Mouse (Mus musculus): Measurements from ENCODE around the gene Sap25.
"Not testable (repeated sequence)": the region's sequence is repeated elsewhere in the genome, so short reads cannot be mapped to it uniquely, and the experiment has no call there.

The Sap25 gene

DNA sequence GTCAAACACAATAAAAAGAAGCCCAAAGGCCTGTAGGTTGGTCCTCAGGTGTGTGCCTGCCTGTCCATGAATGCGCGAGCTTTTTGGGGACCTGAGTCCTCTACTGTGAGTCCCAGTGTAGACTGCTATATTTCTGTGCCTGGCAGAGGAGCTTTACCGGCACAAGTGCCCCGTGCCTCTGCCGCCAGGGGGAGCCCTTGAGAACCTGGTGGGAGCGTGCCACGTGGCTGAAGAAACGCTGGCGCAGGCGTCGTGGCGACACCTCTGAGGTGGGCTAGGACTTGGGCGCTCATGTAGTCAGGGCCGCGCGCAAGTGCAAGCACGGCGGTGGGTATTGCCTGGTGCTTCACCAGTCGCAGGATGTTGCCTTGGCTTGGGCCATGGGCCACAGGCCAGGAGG lies at the start of gene Sap25:
Sap25 (plus strand) TSS at position 281 of the 400 bp plus-strand sequence.
- no peak for DNase-seq (ENCODE audit: low spot score)

DNA sequence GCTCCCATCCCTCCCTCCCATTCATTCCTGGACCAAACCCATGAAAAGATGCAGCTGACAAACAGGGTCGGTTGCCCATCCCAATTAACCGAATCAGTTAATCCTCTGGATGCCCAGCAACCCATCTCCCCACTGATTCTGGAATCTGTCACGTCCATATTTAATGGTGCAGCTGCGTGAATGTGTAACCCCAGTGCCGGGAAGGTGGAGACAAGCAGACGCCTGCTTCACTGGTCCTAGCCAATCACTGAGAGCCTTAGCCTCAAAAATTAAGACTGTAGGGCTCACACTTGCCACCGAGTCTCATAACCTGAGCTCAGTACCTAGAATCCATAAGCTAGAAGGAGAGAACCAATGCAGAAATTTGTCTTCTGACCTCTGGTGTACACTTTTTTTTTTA lies 45.2 kb upstream of the Sap25 start:
- DNase-seq (ENCODE audit: low spot score): no peak

DNA sequence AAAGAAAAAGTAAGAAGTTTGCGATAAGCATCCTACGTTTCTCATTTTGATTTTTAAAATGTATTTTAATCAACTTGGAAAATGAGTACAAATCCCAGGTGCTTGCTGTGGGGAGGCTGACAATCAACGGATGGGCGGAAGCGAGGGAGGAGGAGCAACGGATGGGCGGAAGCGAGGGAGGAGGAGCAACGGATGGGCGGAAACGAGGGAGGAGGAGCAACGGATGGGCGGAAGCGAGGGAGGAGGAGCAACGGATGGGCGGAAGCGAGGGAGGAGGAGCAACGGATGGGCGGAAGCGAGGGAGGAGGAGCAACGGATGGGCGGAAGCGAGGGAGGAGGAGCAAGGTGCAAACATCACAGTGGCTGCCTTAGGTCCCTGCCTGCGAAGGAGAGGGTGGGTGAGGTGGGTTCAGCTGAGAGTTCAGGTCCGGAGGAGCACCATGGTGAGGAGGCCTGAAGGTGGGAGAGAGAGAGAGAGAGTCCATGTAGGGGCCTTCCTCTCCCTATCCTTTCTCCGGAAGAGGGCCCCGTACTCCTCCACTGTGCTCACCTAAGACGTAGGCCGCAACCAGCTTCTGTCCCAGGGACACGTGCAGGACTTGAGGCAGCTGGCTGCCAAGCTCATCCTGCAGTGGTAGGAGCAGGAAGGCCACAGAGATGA lies 44.4 kb upstream of the Sap25 start:
- DNase-seq (ENCODE audit: low spot score): no peak

DNA sequence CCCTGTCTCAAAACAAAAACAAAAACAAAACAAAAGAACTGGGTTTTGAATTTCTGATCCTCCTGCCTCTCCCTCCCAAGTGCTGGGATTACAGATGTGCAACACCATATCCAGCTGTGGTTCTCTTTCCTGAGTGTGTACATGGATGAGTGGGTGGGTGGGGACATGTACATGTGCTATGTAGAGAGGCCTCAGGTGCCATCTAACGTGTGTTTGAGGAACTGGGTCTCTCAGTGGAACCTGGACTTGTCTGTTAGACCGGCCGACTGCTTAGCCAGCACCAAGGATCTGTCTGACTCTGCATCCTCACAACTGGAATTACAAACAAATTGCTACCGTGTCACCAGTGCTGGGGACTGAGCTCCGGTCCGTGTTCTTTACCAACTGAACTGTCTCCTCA lies 43.5 kb upstream of the Sap25 start:
- DNase-seq (ENCODE audit: low spot score): no peak

DNA sequence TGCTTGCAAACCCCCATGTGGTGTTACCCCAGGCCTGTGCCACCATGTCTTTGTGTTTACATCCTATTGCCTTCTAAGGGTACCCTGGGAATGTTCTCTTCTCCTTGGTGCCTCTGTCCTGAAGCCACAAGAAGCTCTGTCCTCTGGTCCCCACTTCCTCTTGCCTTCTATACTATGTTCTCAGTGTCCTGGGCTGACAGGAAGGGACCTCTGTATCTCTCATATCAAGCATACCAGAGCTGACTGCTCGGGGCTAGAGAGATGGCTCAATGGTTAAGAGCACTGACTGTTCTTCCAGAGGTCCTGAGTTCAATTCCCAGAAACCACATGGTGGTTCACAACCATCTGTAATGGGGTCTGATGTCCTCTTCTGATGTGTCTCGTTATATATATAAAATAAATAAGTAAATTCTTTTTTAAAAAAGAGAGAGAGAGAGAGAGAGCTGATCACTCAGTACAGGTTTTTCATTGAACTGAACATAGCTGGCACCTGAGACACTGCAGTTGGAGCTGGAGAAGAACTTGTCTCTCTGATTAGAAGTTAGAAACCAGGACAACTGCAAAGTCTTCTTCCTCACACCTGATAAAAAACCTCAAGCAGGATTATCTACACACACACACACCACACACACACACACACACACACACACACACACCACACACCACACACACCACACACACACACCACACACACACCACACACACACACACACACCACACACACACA lies 42.9 kb upstream of the Sap25 start:
- DNase-seq (ENCODE audit: low spot score): no peak

DNA sequence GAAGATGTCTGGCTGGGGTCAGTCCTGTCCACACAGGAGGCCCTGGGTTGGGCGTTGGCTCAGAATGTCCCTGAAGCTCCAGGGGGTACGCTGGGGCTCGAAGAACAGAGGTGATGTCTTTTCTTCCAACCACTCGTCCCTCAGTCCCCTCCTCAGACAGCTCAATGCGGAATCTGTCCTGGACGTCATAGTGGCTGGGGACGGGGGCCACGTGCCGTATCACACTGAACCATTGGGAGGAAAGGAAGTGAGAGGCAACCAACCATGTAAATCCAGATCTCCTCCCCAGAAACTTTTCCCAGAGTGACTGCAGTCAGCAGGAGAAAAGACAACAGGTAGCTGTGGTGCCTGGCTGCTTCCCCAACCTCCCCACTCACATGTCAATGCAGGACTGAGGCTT lies 41.5 kb upstream of the Sap25 start:
- no peak for DNase-seq (ENCODE audit: low spot score)

DNA sequence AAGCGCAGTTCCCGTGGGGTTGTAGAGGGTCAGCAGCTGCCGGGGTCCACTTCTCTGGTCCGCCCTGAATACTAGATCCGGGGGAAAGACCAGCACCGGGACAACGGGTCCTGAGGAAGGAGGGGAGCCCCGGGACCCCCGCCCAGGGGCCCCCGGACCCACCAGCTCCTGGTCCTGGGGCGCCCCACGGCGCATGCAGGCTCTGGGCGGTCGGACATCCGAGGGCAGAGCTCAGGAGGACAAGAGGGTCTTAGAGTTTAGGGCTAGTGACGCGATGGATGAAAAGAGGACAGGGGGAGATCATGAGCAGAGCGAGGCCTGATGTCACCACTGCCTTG lies 40.9 kb upstream of the Sap25 start:
- no peak for DNase-seq (ENCODE audit: low spot score)

DNA sequence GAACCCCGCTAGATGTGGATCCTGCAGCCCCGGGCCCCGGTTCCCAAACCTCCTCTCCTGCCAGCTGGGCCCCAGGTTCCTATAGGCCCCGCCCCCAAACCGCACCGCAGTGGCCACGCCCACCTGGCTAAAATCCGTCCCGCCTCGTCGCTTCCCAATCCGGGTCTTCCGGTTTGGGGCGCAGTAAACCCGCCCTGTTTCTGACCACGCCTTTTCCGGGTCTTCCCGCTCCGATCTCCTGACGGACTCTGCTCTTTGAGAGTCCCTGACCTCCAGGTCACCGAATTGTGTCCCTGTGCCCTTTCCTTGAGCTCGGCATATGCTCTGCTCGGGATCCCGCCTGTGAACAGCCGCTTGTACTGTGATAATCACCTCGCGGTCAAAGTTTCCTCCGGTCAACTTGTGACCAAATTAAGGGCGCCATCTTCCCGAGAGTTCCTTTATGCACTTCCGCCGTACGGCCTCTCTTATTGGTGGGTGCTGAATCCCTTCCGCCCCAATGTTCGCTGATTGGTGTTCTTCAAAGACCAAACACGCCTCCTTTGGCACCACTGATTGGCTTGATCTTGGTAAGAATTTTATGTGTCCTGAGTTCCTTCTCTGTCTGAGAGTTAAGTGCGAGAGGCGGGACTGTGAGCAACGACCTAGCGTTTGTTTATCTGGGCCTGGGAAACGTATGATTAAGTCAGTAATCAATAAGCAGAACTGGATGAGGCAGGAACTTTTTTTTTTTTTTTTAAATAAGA lies 40.3 kb upstream of the Sap25 start, which contains the start of gene Mospd3:
Mospd3 (minus strand) TSS at position 440 of the 746 bp plus-strand sequence.
- DNase-seq (ENCODE audit: low spot score): peak; percentile 96

DNA sequence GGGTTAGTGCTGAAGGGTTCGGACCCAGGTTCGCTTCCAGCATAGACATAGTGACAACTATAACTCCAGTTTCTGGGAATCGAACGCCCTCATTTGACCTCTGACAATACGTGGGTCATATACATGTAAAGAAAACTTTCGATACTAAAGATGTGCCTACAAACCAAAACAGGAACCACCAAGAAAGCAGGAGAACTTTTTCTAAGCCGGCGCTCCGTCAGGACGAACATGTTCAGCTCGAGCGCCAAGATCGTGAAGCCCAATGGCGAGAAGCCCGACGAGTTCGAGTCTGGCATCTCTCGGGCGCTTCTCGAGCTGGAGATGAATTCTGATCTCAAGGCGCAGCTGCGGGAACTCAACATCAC lies 39.8 kb upstream of the Sap25 start:
- no peak for DNase-seq (ENCODE audit: low spot score)

DNA sequence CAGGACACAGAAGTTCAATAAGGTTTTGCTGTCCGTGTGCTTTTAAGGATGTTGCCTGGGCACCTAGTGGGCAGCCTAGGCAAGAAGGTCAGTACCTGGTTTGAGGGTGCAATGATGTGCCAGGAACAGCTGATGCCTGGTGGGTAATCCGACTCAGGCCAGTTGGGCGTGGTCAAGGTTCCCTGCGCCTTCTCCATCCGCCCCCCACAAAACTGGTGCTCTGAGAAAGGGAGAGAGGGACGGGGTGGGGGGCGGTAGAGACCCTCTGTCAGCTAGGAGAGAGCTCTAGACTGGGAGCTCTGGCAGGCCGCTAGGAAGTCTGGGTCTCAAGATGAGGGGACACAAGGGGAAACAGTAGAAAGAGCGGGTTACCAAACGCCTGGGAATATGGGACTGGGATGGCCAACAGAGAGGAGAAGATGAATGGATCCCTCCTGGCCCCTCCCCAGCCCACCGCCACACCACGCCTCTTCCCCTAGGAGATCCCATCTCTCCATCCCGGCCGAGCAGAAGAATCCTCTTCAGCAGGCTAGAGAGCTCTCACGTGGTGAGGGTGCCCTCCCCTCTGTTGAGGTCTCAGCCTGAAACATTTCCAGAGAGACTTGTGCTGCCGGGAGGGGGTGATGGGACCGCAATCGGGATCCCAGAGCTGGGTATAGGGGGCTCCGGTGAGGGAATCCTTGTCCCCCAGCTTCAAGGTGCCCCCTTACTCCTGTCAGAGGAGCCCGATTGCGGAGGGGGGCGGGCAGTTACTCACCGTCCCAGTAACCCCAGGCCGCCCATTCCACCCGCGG lies 33.1 kb upstream of the Sap25 start:
- DNase-seq (ENCODE audit: low spot score): no peak

DNA sequence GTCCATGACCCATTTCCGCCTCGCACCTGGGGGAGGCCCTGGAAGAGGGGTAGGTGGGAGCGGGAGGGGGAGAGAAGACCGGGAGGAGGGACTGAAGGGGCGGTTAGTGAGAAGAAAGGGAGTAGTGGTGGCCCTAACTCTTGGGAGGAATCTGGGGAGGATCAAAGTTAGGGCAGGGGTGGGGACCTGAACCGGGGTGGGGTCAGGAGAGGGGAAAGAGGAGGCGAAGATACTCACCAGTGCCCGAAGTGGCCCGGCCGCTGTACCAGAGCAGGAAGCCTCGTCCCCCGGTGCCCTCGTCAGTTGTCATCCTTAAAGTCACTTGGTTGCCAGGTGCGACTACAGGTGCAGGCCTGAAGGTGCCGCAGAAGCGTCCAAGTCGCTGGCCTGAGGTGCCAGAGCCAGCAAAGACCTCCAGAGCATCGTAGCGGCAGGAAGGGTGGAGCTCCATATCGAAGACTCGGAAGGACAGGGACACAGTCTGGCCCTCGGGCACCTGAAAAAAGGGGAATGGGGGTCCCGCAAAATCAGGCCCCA lies 32.4 kb upstream of the Sap25 start:
- DNase-seq (ENCODE audit: low spot score): no peak

DNA sequence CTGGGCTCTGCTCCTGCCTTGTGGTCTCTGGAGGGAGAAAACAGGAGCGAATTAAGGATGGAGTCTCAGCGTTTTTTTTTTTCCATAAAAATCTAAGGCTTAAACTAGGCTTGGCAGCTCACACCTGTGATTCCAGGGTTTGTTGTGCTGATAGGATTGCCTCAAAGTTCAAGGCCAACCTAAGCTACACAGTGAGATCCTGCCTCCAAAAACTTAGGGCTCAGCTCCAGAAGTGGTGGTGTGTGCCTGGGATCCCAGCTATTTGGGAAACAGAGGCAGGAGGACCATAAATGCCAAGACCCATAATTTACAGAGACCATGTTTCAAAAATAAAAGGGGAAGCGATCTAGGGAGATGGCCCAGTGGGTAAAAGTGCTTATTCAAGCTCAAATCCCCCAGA lies 31.8 kb upstream of the Sap25 start:
- no peak for DNase-seq (ENCODE audit: low spot score)

DNA sequence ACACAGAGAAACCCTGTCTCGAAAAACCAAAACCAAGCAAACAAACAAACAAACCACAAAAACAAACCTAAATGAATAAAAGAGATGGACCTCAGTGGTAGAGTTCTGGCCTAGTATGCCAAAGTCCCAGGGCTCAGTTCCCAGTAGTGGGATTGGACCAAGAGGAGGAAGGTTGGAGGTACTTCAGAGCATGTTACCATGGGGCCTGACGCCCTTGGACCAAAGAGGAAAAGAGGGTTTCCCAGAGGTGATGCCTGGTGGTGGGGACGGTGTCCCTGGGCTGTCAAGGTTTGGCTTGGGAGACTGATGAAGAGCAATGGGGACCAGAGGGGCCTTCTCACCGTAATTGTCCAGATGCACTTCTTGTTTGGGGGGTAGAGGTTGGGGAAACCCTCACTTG lies 31.1 kb upstream of the Sap25 start:
- no peak for DNase-seq (ENCODE audit: low spot score)

DNA sequence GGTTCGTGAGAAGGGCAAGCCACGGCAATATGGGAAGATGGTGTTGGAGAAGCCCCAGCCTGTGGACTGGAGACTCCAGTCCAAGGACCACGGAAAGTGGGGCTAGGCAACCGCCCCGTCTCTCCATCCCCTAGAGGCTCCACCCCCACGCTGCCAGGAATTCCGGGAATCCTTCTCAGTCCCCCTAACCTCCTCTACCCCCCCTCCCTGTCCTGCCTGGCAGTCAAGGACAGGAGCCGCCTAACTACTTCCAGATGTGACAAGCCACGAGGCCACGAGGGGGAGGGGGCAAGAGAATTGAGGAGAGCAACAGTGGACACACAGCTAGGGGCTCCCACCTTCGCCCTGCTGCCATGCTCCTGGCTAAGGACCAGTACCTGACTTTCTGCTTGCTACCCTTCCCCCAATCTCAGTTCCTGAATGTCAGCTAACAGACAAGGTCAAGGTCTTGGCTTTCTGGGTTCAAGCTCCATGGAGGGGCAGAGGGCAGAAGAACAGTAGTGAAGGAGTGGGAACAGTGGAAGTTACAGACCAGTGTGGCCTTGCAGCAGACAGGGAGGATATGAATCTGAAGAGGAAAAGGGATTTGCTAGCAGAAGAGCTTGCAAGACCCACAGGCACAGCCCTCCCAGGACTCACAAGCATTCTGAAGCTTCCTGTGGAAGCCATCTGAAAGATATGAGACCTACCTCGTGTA lies 30.4 kb upstream of the Sap25 start:
- peak; percentile 81 for DNase-seq (ENCODE audit: low spot score)

DNA sequence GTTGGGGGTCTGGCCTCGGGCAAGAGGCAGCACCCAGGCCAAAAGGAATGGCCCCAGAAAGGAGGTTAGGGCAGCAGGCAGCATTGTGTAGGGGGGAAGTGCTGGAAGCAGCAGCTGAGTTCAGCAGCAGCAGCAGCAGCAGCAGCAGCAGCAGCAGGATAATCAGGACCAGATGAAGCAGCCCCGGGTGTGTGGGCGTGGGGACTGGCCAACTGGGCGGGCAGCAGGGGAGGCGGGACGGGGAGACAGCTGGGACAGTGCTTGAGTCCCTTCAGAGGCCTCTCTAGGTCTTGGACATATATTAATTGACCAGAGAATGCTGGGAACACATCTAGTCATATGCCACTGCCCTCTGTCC lies 29.9 kb upstream of the Sap25 start:
- peak; percentile 69 for DNase-seq (ENCODE audit: low spot score)

DNA sequence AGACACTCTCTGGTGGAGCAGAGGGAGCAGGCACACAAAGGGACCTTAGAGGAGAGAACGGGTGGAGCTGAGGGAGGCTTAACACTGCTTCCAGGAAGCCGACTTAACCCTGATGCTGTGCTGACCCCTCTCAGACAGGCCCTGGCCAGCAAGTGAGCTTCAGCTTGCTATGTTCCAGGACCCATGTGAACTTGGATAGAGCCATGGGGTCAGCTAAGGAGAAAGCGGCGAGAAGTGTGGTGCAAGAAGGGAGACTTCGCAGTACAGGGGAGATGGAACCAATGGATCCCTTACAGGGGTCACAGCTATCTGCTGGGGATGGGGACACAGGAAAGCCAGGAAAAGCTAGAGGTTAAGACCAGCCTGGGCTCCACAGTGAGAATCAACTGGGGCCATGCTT lies 28.1 kb upstream of the Sap25 start:
- no peak for DNase-seq (ENCODE audit: low spot score)

DNA sequence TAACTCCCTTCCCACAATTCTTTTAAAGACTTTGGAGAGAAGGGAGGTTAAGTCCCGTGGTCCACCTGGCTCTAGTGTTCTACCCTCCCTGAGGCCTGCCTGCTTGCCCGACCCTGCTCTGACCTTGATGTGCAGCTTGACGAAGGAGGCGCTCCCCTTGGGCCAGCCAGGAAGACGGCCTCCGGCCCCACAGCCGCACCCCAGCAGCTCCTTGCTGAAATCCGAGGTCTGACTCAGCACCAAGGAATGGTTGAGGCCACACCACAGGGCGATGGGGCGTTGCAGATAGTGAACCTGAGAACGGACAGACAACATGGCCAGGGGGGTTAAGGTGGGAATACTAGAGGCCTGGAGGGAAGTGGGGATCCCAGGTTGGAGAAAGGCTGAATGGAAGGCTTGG lies 27.6 kb upstream of the Sap25 start, which contains the start of gene Pcolce:
Pcolce (minus strand) TSS at position 235 of the 400 bp plus-strand sequence.
- peak; percentile 58 for DNase-seq (ENCODE audit: low spot score)

DNA sequence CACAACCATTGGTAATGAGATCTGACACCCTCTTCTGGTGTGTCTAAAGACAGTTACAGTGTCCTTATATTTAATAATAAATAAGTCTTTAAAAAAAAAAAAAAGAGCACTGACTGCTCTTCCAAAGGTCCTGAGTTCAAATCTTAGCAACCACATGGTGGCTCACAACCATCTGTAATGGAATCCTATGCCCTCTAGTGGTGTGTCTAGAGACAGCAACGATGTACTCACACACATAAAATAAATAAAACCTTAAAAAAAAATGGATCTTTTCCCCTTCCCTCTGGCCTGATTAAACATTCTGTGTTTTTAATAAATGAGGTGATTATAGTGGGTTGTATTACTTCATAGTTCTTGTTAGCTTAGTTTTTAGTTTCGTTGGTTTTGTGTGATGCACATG lies 26.2 kb upstream of the Sap25 start:
- not testable (repeated sequence) for DNase-seq (ENCODE audit: low spot score)

DNA sequence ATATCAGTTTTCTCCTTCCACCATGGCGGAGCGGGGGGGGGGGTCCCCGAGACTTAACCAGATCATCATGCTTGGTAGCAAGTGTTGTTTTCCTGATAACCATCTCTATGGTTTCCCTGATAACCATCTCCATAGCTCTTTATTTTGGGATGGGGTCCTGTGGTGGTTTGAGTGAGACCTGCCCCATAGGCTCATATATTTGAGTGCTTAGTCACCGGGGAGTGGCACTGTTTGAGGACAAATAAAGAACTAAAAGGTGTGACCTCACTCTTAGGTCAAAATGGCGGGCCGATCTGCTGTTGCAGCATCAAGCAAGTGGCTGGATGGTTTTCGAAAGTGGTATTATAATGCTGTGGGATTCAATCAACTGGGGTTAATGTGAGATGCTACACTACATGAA lies 25.8 kb upstream of the Sap25 start:
- no peak for DNase-seq (ENCODE audit: low spot score)

DNA sequence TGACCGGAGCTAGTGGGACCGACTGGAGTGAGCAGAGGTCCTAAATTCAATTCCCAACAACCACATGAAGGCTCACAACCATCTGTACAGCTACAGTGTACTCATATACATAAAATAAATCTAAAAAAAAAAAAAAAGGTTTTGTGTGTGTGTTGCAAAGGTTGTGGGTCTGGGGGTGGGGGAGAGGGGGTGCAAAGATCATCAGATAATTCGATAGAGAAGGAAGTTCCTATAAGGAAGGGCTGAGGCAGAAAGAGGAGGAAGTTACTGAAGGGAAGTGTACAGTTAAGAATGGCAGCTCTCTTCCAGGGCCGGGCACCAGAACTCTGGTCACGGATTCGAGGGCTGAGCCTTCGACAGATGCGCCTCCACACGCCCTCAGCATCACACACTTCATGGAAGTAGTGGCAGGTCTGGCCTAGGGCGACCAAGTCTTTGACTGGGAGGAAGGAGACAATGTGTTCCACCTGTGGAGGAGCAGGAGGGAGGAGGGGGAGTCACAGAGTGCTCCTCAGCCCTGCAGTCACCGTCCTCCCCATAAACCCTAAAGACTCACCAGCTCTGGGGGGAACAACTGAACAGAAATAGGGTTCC lies 17.1 kb upstream of the Sap25 start:
- DNase-seq (ENCODE audit: low spot score): no peak

DNA sequence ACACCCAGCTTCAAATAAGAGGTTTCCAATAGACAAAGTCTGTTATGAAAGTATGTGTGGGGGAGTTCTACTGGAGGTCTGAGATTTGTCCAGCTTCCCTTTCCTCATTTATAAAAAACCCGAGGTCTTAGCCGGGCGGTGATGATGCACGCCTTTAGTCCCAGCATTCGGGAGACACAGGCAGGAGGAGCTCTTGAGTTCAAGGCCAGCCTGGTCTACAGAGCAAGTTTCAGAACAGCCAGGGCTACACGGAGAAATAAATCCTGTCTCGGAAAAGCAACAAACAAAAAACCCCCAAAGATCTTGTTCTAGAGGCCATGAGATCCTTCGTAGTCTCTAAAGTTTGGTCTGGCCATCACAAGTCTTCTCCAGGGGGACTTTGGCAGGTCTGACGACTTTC lies 13.1 kb upstream of the Sap25 start:
- DNase-seq (ENCODE audit: low spot score): peak; percentile 28

Measured in ovary, postnatal 36 days (tissue).